Mouse (Mus musculus) left cerebral cortex, postnatal 14 days (tissue): Measurements from ENCODE around the gene Wnt3. TPM values are rescaled to one million over a fixed set of nuclear protein-coding genes. Genes with fewer than 3 reads are reported as not detected.

Experiments
- DNase-seq, 2 experiments: peaks; one replicate each; pipeline ENCODE4 v3.0.0; 2021 to 2022; ENCODE audit warnings: low spot score in 2 of 2, mixed read lengths in 1 of 2
- intact Hi-C: fragments of 180-260 bp; cut with DNase I; formaldehyde crosslinking; loops from one replicate; pipeline ENCODE4 v1.15.1; 2025
- total RNA-seq, 2 experiments: library from RNA; stranded (reverse); gene quantifications; 2 replicates each; pipeline ENCODE4 v1.2.3; 2021

Gene Wnt3
- total RNA-seq, 2 experiments from 2014 or later = 0.82 to 0.83 TPM

DNA sequence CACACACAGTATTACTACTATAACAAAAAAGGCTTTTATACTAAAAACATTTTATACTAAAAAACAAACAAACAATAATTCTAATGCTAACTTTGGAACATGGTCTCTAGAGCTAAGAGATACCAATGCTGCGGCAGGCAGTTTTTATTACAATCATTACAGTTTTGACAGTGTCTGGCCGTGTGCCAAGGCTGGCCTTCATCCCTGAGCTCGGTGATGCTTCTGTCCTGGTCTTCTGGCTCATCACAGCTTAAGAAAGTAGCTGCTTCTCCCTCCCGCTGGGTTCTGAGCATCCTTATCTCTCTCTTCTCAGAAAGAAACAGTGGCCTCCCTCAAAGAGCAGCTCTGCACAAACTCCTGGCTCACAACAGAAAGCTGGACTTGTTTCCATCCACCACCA lies 56.0 kb downstream of the Wnt3 start:
- intact Hi-C loops = no loop called here
- DNase-seq = no peak

- intact Hi-C loops = no loop called here
- DNase-seq = no peak
Measured at GRCm38 (mm10) chr11:103830476-103830875, 56.5 kb downstream of the Wnt3 start.

DNA sequence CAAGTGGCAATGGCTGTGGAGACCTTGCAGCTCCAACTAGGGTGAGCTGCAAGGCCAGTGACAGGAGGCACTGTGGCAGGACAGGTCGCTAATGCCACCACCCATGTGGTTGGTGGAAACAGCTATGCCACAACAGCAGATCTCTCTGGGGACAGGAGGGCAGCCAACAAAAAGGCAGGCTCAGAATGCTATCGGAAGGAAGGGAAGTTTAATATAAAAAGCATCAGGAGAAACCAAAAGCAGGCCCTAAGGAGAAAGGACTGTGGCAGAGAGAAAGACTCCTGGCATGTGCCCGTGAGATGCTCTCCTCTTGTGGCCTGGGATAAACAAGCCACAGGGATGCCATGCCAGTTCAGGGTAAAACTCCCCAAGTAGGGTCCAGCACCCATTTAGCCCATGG lies 57.8 kb downstream of the Wnt3 start:
- DNase-seq = no peak
- intact Hi-C loops = no loop called here

DNA sequence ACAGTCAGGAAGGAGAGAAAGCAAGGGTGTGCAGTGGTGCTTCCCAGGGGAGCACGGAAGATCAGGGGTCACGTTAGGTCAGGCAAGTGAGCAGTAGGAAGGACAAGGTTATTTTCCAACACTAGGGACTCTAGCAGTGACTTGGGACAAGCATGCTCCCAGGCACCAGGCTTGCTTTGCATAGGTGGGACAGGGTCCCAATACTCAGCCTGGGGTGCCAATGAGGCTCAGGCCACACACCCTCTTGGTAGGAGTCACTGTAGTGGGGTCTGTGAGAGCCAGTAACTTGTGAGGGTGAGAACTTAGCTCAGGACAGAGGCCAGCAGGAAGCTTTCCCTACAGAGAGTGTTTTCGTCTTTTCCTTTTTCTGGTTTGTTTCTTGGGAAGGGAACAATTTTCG lies 58.4 kb downstream of the Wnt3 start:
- intact Hi-C loops = no loop called here
- no peak for DNase-seq

DNA sequence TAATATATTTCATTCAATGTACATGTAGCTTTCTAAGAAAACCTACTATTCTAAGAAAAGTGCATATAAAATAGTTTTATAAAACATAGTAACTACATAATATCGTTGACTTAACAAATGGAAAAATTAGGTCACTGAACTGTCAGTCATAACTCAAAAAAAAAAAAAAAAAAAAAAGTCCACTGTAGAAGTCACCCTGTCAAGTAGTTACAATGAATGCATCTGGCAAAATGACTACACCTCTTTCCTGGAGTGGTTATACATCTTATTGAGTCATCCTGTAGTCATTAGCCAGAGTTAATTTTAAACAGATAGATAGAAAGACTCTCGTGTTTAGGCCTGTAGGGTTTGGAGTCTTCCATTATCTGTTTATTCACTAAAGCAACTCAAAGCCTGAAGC lies 65.0 kb downstream of the Wnt3 start:
- intact Hi-C loops = no loop called here
- no peak for DNase-seq

GRCm38 (mm10) chr11:103840834-103841233 lies 66.9 kb downstream of the Wnt3 start:
- intact Hi-C loops = no loop called here
- DNase-seq = peak; percentile 30 to 45

DNA sequence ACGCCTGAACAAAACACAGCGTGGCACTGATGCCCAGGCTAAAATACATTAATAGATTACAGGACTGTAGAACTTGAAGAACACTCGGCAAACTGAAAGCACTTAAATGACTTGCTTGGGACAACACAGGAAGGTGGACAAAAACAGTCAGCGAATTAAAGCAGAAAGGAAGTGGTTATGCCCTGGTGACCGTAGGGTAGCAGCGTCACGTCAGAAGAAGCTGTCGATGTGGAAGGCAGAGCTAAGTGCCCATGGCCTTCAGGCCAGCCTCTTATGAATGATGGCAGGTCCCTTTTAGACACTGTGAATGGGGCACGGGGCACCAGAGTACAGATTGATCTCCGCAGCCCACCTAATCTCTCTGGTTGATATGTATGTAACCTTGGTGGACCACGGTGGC lies 74.3 kb downstream of the Wnt3 start:
- intact Hi-C loops = no loop called here
- DNase-seq = no peak

GRCm38 (mm10) chr11:103852590-103853283 lies 78.8 kb downstream of the Wnt3 start:
- intact Hi-C loops = no loop called here
- DNase-seq = no peak

DNA sequence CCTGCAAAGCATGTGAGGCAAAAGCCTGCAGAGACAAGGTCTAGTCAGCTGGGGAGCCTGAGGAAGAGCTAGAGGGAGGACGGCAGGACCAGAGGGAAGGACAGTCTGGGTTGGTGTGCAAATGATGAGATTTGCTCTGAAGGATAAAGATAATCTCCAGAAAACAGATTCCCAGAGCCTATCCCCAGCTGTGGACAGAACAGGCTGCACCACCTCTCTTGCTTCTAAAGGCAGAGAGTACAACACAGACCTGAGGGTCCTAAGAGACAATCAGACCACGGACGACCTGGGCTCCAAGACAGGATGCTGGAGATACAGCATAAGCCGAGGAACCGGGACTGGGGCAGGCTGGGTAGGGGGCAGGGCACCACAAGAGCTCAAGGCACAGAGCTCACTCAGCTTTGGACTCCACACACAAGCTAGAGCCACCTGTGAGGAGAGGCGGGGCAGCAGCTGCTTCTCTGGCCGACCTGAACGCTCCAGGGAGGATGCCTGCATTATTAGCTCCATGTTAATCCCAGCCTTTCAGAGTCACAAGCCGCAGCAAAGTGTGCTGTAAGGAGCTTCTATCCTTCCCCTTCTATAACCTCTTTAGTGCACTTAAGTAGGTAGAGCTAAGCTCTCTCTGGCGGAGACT lies 79.5 kb downstream of the Wnt3 start:
- intact Hi-C loops = no loop called here
- DNase-seq = no peak

DNA sequence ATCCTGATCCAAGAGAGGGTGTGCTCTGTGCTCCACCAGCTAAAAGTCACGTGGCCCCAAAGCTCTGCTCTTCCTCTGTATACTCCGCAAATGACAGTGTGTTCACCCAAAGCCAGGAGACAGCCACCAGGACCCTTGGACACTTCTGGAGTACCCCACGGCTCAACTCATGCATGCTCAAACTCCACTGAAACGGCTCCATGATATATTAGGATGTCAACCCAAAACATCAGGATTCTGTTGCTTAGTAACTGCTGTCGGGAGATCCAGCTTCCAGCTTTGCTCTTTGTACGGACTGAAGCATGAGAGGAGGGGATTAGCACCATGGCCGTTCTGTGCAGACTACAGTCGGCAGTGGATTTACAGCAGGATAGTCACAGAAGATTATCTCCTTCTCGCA lies 80.3 kb downstream of the Wnt3 start:
- intact Hi-C loops = no loop called here
- DNase-seq = no peak

DNA sequence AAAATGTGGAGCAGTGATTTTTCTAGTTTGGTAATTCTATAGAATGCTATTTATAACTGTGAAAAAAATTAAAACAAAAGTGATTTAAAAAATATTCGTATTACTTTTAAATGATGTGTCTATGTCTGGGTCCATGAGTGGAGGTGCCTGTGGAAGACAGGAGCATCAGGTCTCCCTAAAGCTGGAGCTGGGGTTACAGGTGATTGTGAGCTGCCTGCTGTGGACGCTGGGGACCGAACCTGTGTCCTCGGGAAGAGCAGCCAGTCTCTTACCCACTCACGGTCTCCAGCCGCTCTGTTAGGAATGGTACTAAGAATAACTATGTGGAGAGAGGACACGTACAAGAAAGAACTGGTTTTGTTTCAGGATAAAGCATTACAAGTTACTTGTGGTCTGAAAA lies 82.7 kb downstream of the Wnt3 start:
- intact Hi-C loops = no loop called here

GRCm38 (mm10) chr11:103858760-103859159 lies 84.8 kb downstream of the Wnt3 start:
- intact Hi-C loops = no loop called here
- DNase-seq = no peak

More for the DNA sequence above, 82.7 kb downstream of the Wnt3 start:
- DNase-seq = no peak

DNA sequence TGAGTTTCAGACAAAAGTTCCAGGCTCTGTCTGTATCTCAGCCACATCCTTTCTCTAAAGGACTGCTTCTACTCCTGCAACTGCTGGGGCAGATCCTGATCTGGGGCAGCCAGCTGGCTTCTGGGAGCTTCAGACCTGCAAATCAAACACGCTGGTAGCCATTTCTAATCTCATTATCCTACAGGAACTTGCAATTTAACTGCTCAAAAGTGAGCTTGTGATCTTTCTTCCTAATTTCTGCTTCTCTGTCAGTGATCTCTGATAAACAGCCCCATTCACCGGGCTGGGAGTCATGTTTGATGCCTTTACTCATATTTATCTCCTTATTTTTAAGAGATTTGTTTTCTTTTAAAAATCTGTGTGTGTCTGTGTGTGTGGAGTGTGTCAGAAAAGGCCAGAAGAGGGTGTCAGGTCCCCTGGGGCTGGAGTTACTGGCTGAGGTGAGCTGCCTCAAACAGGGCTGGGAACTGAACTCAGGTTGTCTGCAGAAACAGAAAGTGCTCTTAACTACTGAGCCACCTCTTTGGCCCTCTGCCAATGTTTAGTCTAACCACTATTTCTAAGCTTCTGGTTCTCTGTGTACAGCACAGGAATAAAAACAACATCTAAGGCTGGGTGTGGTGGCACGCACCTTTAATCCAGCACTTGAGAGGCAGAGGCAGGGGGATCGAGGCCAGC lies 86.1 kb downstream of the Wnt3 start:
- intact Hi-C loops = no loop called here
- DNase-seq = no peak

DNA sequence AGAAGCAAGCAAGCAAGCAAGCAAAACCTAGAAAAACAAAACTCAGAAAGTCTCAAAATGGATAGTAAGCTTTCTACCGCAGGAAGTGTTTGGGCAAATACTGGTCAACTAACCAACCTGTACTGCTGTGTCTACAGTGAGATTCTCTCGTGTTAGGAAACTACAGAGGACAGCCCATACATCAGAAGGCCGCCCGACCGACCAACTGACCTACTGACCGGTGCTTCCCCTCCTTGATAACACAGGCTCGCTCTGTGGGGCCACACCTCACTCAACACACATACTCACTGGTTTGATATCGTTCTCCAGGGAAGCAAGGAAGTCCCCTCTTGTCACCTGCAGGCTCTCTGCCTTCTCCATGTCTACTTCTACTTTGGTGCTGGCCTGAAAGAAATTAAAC lies 89.0 kb downstream of the Wnt3 start:
- no peak for DNase-seq
- intact Hi-C loops = no loop called here

DNA sequence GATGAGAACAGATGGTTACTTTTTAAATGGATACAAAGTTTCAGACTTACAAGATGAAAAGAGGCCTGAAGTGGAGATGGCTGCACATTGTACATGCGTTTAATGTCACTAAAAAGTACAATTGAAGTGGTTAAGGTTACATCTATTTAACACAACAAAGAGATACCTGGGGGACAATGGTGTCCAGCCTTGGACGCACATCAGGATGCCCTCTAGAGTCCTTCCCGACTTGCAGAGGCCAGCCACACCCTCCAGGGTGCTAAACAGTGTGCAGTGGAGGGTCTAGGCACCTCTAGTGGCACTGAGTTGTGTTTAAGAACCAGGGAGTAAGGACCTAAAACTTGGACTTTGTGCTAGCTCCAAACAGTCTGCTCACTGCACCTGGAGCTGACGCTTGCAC lies 90.5 kb downstream of the Wnt3 start:
- intact Hi-C loops = no loop called here
- DNase-seq = no peak

DNA sequence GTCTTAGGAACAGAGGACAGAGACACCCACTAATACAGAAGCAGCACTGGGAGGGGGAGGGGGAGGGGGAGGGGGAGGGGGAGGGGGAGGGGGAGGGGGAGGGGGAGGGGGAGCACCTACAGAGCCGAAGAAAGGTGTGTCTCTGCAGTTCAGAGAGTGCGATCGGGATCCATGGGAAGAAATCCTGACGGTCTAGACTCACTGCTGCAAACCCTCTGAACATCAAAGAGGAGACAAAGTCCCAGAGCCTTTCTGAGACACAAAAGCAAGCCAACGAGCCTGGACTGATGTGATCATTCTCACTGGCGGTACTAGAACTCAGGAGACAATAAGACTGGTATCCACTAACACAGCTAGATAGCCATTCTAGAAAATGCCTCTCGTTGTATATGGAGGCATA lies 91.4 kb downstream of the Wnt3 start:
- intact Hi-C loops = no loop called here
- no peak for DNase-seq

Other genes starting within 250 kb of the Wnt3 start
- under 1 TPM in 1 of 2 experiments, not detected in 1; 0.04 TPM for gene Gm884, start 153.0 kb upstream of the Wnt3 start, total RNA-seq
- not detected for gene Lyzl6, start 135.3 kb upstream of the Wnt3 start, total RNA-seq
- 100 to 1,000 TPM; 114 to 120 TPM for gene Rprml, start 124.6 kb upstream of the Wnt3 start, total RNA-seq
- 10 to 100 TPM; 70.9 to 77.0 TPM for gene Gosr2, start 76.3 kb upstream of the Wnt3 start, total RNA-seq
- gene Wnt9b, start 24.3 kb upstream of the Wnt3 start, total RNA-seq = under 1 TPM in 1 of 2 experiments, not detected in 1; 0.06 TPM
- 100 to 1,000 TPM; 815 to 848 TPM for gene Nsf, start 179.9 kb downstream of the Wnt3 start, total RNA-seq
- 10 to 100 TPM; 59.2 to 59.6 TPM for gene Arf2, start 192.6 kb downstream of the Wnt3 start, total RNA-seq